16 mouse cellular contexts compared by ENCODE assay signal in the genomic region with DNA sequence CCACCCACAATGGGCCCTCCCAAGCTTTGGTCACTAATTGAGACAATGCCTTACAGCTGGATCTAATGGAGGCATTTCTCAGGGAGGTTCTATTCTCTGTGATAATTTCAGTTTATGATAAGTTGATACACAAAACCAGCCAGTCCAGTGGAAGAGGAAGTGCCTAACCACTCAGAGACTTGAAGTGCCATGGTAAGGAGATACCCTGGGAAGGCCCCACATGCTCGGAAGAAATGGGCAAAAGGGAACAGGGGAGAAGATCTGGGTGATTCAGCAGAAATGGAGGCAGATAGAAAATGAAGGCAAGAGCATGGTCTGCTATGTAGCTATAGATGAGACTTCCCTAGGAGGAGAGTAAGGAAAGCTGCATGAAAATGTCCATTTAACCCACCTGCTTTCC.
DNase-seq lines count a peak whose midpoint lies in the region; ATAC-seq lines count a peak whose summit lies in the region.
"Had no signal": no experiment of that assay in that cellular context is flagged by ENCODE, and none has a peak within 500 bp of the region (broad histone marks: within the 10 kb centered on the region; RNA-seq: fewer than 3 reads in every experiment).

No protein-coding gene starts in this region.

- H3K4me2 ChIP-seq in forebrain, embryonic 13.5 days, result no peak overlapping the region
- H3K4me2 ChIP-seq: embryonic facial prominence, embryonic 12.5 days had no signal

- 0 out of 2 replicates have a peak, but pooled peaks cover 2% of the 10 kb centered on the region for H3K4me1 ChIP-seq in forebrain, embryonic 13.5 days
- H3K4me1 ChIP-seq in forebrain, embryonic 10.5 days, result no peaks in the 10 kb centered on the region
- H3K4me1 ChIP-seq: embryonic facial prominence, embryonic 10.5 days; embryonic facial prominence, embryonic 12.5 days had no signal

- H3K27ac ChIP-seq in forebrain, embryonic 13.5 days, result no peak overlapping the region
- no peak overlapping the region for H3K27ac ChIP-seq in forebrain, embryonic 10.5 days
- H3K27ac ChIP-seq: embryonic facial prominence, embryonic 10.5 days; embryonic facial prominence, embryonic 12.5 days had no signal

- DNase-seq in forebrain, embryonic 10.5 days (ENCODE audit: extremely low spot score, low spot score), result no peak
- DNase-seq in 416B (ENCODE audit: low read depth), result peak; percentile 18
- DNase-seq in MEL-GATA-1-ER (ENCODE audit: extremely low read depth, low read depth), result peak; percentile 43
- DNase-seq in cerebellum, postnatal 14 days, result no peak
- DNase-seq: adrenal gland, adult 2 months; adrenal gland, postnatal 10 days; adrenal gland, postnatal 25 days; cerebellum, adult 11 months; cerebellum, adult 18-20 months; cerebellum, adult 8-10 months; cerebellum, adult 9-11 months; cerebellum, postnatal 25 days; forebrain, postnatal 0 days had no signal

- H3K9me3 ChIP-seq in forebrain, embryonic 13.5 days (replicated peaks), result no peaks in the 10 kb centered on the region
- no peaks in the 10 kb centered on the region for H3K9me3 ChIP-seq in forebrain, embryonic 10.5 days
- H3K9me3 ChIP-seq: embryonic facial prominence, embryonic 10.5 days; embryonic facial prominence, embryonic 12.5 days had no signal

- H3K36me3 ChIP-seq in forebrain, embryonic 13.5 days (ENCODE audit: poor library complexity, severe bottlenecking), result no peaks in the 10 kb centered on the region
- H3K36me3 ChIP-seq in forebrain, embryonic 10.5 days (replicated peaks), result no peaks in the 10 kb centered on the region
- H3K36me3 ChIP-seq: embryonic facial prominence, embryonic 10.5 days; embryonic facial prominence, embryonic 12.5 days had no signal

- 77% methylated on average over 1 of the region's 1 CpGs for WGBS in forebrain, embryonic 13.5 days
- 80% methylated on average over 1 of the region's 1 CpGs for WGBS in forebrain, embryonic 10.5 days

- peak; percentile 34; the same call in 1 of the 2 replicates for ATAC-seq in forebrain, embryonic 13.5 days
- ATAC-seq: forebrain, postnatal 0 days had no signal

- no peak overlapping the region for H3K4me3 ChIP-seq in forebrain, embryonic 13.5 days
- H3K4me3 ChIP-seq in forebrain, embryonic 10.5 days, result no peak overlapping the region
- H3K4me3 ChIP-seq: embryonic facial prominence, embryonic 10.5 days; embryonic facial prominence, embryonic 12.5 days had no signal

- no peak overlapping the region for H3K9ac ChIP-seq in forebrain, embryonic 13.5 days
- H3K9ac ChIP-seq: embryonic facial prominence, embryonic 12.5 days; forebrain, postnatal 0 days had no signal

- H3K27me3 ChIP-seq in forebrain, embryonic 13.5 days, result no peaks in the 10 kb centered on the region
- H3K27me3 ChIP-seq in forebrain, embryonic 10.5 days (ENCODE audit: poor library complexity, severe bottlenecking), result no peaks in the 10 kb centered on the region
- H3K27me3 ChIP-seq: embryonic facial prominence, embryonic 12.5 days had no signal

Comparison
In these comparisons a context has a peak if more than half of its experiments do, and no peak if none do; other contexts are left out.
1. DNase-seq: peak in 416B (single experiment) and MEL-GATA-1-ER (single experiment); none in forebrain, embryonic 10.5 days (single experiment) and cerebellum, postnatal 14 days (0 of 2).